Mouse (Mus musculus): ENCODE results near the gene Gm20388.

- TF ChIP-seq CTCF (IDR thresholded peaks at IDR 0.05; ENCODE audit: borderline replicate concordance, extremely low read depth, insufficient read depth, insufficient read length) (no peak), POLR2A (IDR thresholded peaks at IDR 0.05; ENCODE audit: borderline replicate concordance, extremely low read depth, insufficient read depth, insufficient read length, poor library complexity, severe bottlenecking) (no peak)
Observed at GRCm38 (mm10) chr8:120513145-120513544, 602.5 kb downstream of the Gm20388 start.

Measured in brain, embryonic 14.5 days (tissue).